Mouse (Mus musculus) stomach, postnatal 0 days (tissue): ENCODE measurements around the gene Tuba4a. TPM values are rescaled to one million over a fixed set of nuclear protein-coding genes. Genes with fewer than 3 reads are reported as not detected.
A peak's percentile ranks its signal among the peaks of the same experiment; 100 is the strongest.

Experiments
- ATAC-seq: fragments of 200-750 bp; cut with Nextera tagmentation; 2 replicates; pipeline ENCODE4 v1.8.0; 2017; ENCODE audit not compliant: low FRiP score, low TSS enrichment
- DNase-seq: peaks from one replicate; pipeline ENCODE4 v3.0.0-alpha.2; 2016; ENCODE audit warnings: low spot score
- H3K27ac ChIP-seq: fragments of 300-500 bp; sonication (generic); replicated peaks from 2 replicates; pipeline ENCODE4 v1.5.1; 2014; ENCODE audit warnings: mild to moderate bottlenecking, control low read depth
- H3K27me3 ChIP-seq: fragments of 300-500 bp; sonication (generic); 2 replicates; pipeline ENCODE4 v1.6.1; 2014; ENCODE audit warnings: low read length; ENCODE audit not compliant: control insufficient read depth, insufficient read depth
- H3K36me3 ChIP-seq: fragments of 300-500 bp; sonication (generic); 2 replicates; pipeline ENCODE4 v1.6.1; 2014; ENCODE audit warnings: low read length, mixed read lengths; ENCODE audit not compliant: control insufficient read depth, insufficient read depth
- H3K4me1 ChIP-seq: fragments of 300-500 bp; sonication (generic); replicated peaks from 2 replicates; pipeline ENCODE4 v1.6.1; 2014; ENCODE audit warnings: antibody characterized with exemption; ENCODE audit not compliant: control insufficient read depth, insufficient read depth
- H3K4me2 ChIP-seq: fragments of 300-500 bp; sonication (generic); replicated peaks from 2 replicates; pipeline ENCODE4 v1.6.1; 2014; ENCODE audit warnings: low read depth, mild to moderate bottlenecking, control low read depth, moderate library complexity
- H3K4me3 ChIP-seq: fragments of 300-500 bp; sonication (generic); 2 replicates; pipeline ENCODE4 v1.5.1; 2014; ENCODE audit warnings: low read depth, low read length, control low read depth
- H3K9ac ChIP-seq: fragments of 300-500 bp; sonication (generic); 2 replicates; pipeline ENCODE4 v1.6.1; 2014; ENCODE audit warnings: mild to moderate bottlenecking, low read length, control low read depth, mixed read lengths
- H3K9me3 ChIP-seq: fragments of 300-500 bp; sonication (generic); 2 replicates; pipeline ENCODE4 v1.6.1; 2016; ENCODE audit warnings: low read length; ENCODE audit not compliant: control insufficient read depth
- CTCF ChIP-seq: IDR thresholded peaks from 2 replicates; pipeline ENCODE4 v1.5.1; 2016; ENCODE audit warnings: antibody characterized with exemption, low read depth, mild to moderate bottlenecking, moderate library complexity
- EP300 ChIP-seq: optimal IDR thresholded peaks from 2 replicates; pipeline ENCODE3; 2016; ENCODE audit warnings: antibody characterized with exemption
- WGBS: fragments of 180-500 bp; shearing (Covaris S2); extraction: QIAGEN DNeasy Blood & Tissue Kit; methylation state at CpG from one replicate; pipeline ENCODE4 v1.1.7; 2014; 5-methylcytosine and 5-hydroxymethylcytosine counted together
- polyA plus RNA-seq: library from polyadenylated mRNA; unstranded; fragments of >200 nt; fragmentation: Nextera tagmentation; extraction: Ambion mirVana; gene quantifications from 2 replicates; pipeline ENCODE4 v1.2.1, GENCODE M21; 2015

The Tuba4a gene
- polyA plus RNA-seq, 1 experiment from 2014 or later, result 314 TPM

GRCm38 (mm10) chr1:75250498-75250897 lies 30.8 kb upstream of the Tuba4a start:
- peaks cover 8% of the 10 kb centered on the region; the same call in 1 of the 2 replicates for H3K4me1 ChIP-seq
- 75% methylated on average over 3 of the region's 3 CpGs for WGBS
- H3K4me3 ChIP-seq, result no peak overlapping the region
- H3K27ac ChIP-seq, result no peak overlapping the region
- H3K9ac ChIP-seq, result no peak overlapping the region
- H3K27me3 ChIP-seq, result no peaks in the 10 kb centered on the region
- H3K4me2 ChIP-seq, result no peak overlapping the region
- H3K9me3 ChIP-seq, result no peaks in the 10 kb centered on the region
- TF ChIP-seq CTCF, result no peak
- TF ChIP-seq EP300, result no peak
- no peaks in the 10 kb centered on the region for H3K36me3 ChIP-seq
- ATAC-seq, result no peak
- no peak for DNase-seq

GRCm38 (mm10) chr1:75248041-75248772 lies 28.5 kb upstream of the Tuba4a start:
- ATAC-seq (peak; percentile 83), DNase-seq (peak; percentile 76)
- Histone ChIP-seq H3K27me3 (no peaks in the 10 kb centered on the region), H3K4me1 (peaks cover 8% of the 10 kb centered on the region; the same call in 1 of the 2 replicates), H3K9me3 (no peaks in the 10 kb centered on the region), H3K27ac (peak overlapping the region; percentile 70), H3K4me2 (no peak overlapping the region), H3K36me3 (peaks cover 10% of the 10 kb centered on the region; the same call in 1 of the 2 replicates), H3K9ac (peak overlapping the region; percentile 31; the same call in 1 of the 2 replicates), H3K4me3 (no peak overlapping the region)
- 42% methylated on average over 9 of the region's 9 CpGs for WGBS
- TF ChIP-seq CTCF (no peak), EP300 (no peak)

GRCm38 (mm10) chr1:75247071-75247930 lies 27.6 kb upstream of the Tuba4a start:
- ATAC-seq (no peak), DNase-seq (no peak)
- TF ChIP-seq EP300 (no peak), CTCF (no peak)
- Histone ChIP-seq H3K36me3 (peaks cover 10% of the 10 kb centered on the region; the same call in 1 of the 2 replicates), H3K27me3 (no peaks in the 10 kb centered on the region), H3K9ac (peak overlapping the region; percentile 41; the same call in 1 of the 2 replicates), H3K4me2 (no peak overlapping the region), H3K27ac (peak overlapping the region; percentile 70; the same call in 1 of the 2 replicates), H3K4me3 (no peak overlapping the region), H3K4me1 (peaks cover 8% of the 10 kb centered on the region; the same call in 1 of the 2 replicates), H3K9me3 (no peaks in the 10 kb centered on the region)
- 79% methylated on average over 16 of the region's 16 CpGs for whole genome bisulfite sequencing

GRCm38 (mm10) chr1:75244836-75245235 lies 25.2 kb upstream of the Tuba4a start:
- no peak overlapping the region for H3K27ac ChIP-seq
- WGBS, result 33% methylated on average over 4 of the region's 4 CpGs
- DNase-seq (peak; percentile 52), ATAC-seq (peak; percentile 56)
- H3K9ac ChIP-seq, result no peak overlapping the region
- H3K36me3 ChIP-seq, result peaks cover 14% of the 10 kb centered on the region; the same call in 1 of the 2 replicates
- H3K4me2 ChIP-seq, result no peak overlapping the region
- no peaks in the 10 kb centered on the region for H3K27me3 ChIP-seq
- TF ChIP-seq EP300, result no peak
- TF ChIP-seq CTCF, result peak; percentile 28; the same call in 1 of the 2 replicates
- peaks cover 6% of the 10 kb centered on the region; the same call in 1 of the 2 replicates for H3K4me1 ChIP-seq
- H3K4me3 ChIP-seq, result no peak overlapping the region
- no peaks in the 10 kb centered on the region for H3K9me3 ChIP-seq

GRCm38 (mm10) chr1:75244175-75244826 lies 24.6 kb upstream of the Tuba4a start:
- DNase-seq (no peak), ATAC-seq (no peak)
- H3K36me3 ChIP-seq, result peaks cover 16% of the 10 kb centered on the region; the same call in 1 of the 2 replicates
- H3K4me1 ChIP-seq, result peaks cover 6% of the 10 kb centered on the region; the same call in 1 of the 2 replicates
- no peak overlapping the region for H3K4me3 ChIP-seq
- H3K27me3 ChIP-seq, result no peaks in the 10 kb centered on the region
- no peak for TF ChIP-seq EP300
- WGBS, result 94% methylated on average over 12 of the region's 12 CpGs
- H3K9ac ChIP-seq, result no peak overlapping the region
- H3K9me3 ChIP-seq, result no peaks in the 10 kb centered on the region
- H3K27ac ChIP-seq, result no peak overlapping the region
- no peak overlapping the region for H3K4me2 ChIP-seq
